Mouse (Mus musculus) frontal cortex, postnatal 10 days (tissue): Measurements from ENCODE around the gene Mpc1.
"Not testable (repeated sequence)": the region's sequence is repeated elsewhere in the genome, so short reads cannot be mapped to it uniquely, and the experiment has no call there.

Source experiments
- DNase-seq, 2 experiments: peaks; one replicate each; pipeline ENCODE4 v3.0.0; 2022; ENCODE audit warnings: low spot score in 2 of 2, mixed read lengths in 1 of 2

Gene Mpc1

DNA sequence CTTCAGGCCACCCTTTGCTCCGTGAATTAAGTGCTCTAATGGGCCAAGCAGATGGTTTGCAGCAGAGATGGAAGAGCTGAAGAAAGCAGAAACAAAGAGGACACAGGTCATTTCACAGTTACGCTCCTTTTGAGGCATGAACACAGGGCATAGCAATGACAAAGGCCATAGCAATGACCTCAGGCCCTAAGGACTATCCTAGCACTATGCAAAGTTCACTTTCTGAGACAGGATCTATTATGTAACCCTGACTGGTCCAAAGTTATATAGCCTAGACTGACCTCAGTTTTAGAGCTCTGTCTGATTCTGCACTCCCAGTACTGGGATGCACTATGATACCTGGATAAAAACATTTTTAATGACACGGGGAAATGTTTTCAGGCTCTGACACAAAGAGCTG is 4.3 kb upstream of the Mpc1 start:
- DNase-seq: no peak

GRCm38 (mm10) chr17:8283526-8284253 is 986 bp downstream of the Mpc1 start:
- peak; percentile 94 to 96 for DNase-seq

GRCm38 (mm10) chr17:8284254-8284661 is 1.6 kb downstream of the Mpc1 start:
- DNase-seq: peak; percentile 36 to 49

GRCm38 (mm10) chr17:8285056-8285455 is 2.4 kb downstream of the Mpc1 start:
- no peak for DNase-seq

DNA sequence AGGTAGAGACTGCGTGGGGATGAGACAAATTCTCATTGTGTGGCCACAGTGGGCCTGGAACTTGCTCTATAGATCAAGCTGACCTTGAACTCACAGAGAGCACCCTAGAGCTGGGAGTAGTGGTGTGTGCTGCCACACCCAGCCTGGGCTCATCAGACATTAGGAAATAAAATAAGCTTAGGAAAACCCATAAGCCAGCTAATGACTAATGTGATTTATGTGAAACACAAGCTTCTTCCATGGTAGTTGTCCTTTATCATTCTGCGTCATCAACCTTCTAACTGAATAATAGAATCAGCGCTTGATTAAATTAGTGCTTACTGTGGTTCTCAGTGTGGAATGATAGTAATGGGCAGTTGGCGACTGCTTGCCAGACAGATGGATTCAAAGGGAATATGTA is 4.3 kb downstream of the Mpc1 start:
- no peak for DNase-seq

DNA sequence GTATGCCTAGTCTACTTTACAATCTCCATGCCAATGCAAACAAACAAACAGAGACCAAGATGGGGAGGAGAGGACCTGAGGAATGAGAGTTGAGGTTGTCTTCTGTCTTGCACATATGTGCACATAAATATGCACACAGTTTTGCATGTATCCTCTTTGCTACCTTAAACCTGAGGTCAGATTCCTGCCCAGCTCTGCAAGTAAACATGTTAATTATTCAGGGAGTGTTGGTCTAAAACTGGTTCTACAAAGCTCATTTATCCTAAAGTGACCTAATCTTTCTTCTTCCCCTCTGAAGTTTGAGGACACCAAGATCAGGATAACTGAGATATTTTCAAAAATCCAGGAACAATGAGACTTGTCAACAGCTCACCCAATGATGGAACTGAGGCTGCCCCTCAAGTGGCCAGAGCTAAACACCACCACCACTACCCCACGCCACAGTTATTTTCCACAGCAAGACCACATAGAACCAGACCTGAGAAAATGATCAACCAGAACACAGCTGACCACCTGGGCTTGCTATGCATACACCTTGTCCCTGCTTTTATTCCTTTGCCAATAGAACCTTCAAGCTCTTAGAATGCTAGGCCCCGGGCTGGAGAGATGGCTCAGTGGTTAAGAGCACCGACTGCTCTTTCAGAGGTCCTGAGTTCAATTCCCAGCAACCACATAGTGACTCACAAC is 7.4 kb downstream of the Mpc1 start:
- no peak for DNase-seq

DNA sequence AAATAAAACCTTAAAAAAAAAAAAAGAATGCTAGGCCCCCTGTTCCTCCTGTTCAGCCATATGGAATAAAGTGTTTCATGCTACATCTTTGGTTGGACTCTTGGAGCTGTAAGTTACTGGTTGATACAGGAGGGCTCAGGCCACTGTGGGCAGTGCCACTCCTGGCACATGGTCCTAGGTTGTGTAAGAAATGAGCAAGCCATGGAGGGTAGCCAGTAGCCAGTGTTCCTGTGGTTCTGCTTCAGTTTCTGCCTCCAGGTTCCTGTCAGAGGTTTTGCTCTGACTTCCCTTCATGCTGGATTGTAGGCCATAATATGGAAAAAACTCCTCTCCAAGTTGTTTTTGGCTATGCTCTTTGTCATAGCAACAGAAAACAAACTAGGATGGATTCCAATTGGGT is 8.0 kb downstream of the Mpc1 start:
- no peak for DNase-seq

GRCm38 (mm10) chr17:8295825-8296224 is 13.1 kb downstream of the Mpc1 start:
- no peak for DNase-seq

DNA sequence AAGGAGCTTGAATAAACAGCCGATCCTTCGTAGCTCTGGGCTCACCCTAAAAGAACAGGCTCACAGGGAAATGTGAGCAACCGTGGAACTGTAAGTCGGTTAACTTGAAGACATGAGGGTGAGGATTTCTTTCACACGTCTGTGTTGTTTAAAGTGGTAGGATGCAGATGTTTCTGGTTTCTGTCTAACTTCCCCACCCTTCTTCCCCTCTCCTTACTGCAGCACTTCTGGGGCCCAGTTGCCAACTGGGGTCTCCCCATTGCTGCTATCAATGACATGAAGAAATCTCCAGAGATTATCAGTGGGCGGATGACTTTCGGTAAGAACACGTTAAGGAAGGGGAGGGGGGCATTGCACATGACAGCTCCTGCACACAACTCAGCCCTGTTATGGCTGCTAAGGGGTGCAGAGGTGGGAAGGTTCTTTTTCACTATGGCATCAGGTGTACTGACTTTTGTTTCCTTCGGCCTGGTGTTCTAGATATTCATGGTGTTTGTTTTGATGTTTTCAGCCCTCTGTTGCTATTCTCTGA is 13.7 kb downstream of the Mpc1 start:
- DNase-seq: no peak

GRCm38 (mm10) chr17:8297746-8298145 is 15.0 kb downstream of the Mpc1 start:
- no peak for DNase-seq

DNA sequence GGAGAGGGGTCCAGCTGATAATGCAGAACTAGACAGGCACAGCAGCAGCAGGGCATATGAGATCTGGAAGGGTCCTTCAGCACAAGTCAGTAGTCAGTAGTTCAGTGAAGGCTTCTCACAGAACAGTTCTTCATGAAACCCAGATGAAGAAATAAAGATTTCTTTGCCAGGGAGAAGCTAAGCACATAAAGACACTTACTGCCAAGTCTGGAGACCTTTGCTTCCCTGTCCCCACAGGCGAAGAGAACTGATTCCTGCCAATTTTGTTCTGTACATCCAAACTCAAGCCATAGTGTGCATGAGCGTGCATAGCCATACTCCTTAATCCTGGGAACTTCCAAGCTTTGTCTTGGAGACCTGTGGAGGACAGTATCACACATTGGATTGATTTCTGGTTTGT is 15.6 kb downstream of the Mpc1 start:
- DNase-seq: no peak

- DNase-seq: no peak
These were observed 16.8 kb downstream of the Mpc1 start for GRCm38 (mm10) chr17:8299524-8299923.

GRCm38 (mm10) chr17:8301515-8301914 is 18.8 kb downstream of the Mpc1 start:
- no peak for DNase-seq

- DNase-seq: no peak
These were observed 20.2 kb downstream of the Mpc1 start for GRCm38 (mm10) chr17:8302772-8303438.

DNA sequence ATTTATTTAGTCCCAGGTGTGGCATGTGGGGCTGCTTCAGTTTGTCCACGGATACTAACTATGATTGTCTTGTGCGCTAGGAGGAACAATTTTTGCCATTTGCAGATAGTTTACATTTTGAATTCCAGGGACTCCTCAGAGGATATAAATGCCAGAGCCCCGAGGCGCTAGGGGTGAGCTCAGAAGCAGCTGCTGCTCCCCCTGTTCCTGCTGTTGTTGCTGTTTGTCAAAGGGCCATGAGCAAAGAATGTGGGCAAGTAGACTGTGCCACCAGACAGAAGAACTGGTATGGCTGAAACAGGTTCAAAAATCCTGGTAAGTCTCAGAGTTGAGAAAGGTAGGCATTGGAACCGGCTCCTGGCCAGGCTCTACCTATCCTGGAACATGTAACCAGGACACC is 21.0 kb downstream of the Mpc1 start:
- no peak for DNase-seq

- DNase-seq: no peak
These were observed 23.1 kb downstream of the Mpc1 start for GRCm38 (mm10) chr17:8305801-8306200.

GRCm38 (mm10) chr17:8310838-8311614 is 28.3 kb downstream of the Mpc1 start, which contains the start of gene Sft2d1:
TSS of gene Sft2d1 (plus strand) at chr17:8311102.
- peak; percentile 97 for DNase-seq

DNA sequence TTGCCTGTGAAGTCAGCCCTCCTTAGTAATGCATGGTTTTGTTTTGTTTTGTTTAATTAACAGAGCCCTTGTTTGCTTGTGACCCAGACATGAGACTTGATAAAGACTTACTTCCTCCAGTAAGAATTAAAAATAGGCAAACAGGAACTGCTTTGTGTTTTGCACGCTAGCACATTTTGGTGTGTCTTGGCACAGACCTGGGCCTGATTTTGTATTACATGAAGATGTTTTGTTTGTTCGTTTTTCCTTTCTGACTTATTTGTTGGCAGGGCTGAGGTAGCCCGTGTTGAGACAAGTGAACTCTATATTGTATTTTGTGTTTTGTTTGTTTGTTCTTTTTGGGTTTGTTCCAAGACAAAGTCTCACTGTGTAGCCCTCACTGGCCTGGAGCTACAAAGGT is 29.0 kb downstream of the Mpc1 start:
- no peak for DNase-seq

GRCm38 (mm10) chr17:8313976-8314375 is 31.3 kb downstream of the Mpc1 start:
- no peak for DNase-seq

DNA sequence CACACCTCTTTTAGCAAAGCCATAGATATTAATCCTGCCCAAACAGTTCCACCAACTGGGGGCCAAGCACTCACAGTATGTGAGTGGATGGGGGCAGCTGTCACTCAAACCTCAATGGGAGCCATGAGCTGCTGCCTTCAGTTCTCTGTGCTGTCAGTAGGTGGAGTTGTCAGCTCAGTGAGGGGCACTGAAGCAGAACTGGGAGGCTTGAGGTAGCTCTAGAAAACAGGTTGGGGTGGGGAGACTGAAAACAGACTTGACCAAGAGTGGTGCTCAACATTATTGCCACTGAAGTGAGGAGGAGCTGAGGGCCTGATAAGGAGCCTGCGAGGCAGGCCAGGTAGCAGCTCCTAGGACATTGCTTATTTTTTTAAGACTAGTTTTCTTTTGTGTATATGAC is 33.5 kb downstream of the Mpc1 start:
- DNase-seq: no peak

DNA sequence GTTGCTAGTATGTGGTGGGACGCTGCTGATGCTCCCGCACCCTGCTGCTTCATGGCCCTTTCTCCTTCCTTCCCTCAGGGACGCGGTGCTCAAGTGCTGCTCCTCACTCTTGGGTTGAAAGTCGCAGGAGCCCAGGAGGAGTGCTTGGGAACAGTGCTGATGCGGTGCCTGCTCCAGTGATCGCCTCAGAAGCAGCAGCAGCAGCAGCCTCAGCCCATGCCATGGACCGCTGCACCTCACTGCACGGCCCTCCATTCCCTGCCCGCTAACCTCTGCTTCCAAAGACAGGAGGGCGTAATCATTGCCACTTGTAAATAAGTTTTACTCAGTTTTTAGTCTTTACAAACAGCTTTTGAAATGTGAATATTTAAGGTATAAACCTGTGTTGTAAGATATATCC is 44.2 kb downstream of the Mpc1 start:
- not testable (repeated sequence) for DNase-seq
